Mouse (Mus musculus) lung, adult 2 months (tissue): Measurements from ENCODE around the gene Myo10. TPM values are rescaled to one million over a fixed set of nuclear protein-coding genes. Genes with fewer than 3 reads are reported as not detected.

ENCODE experiments used
- DNase-seq: peaks from one replicate; pipeline ENCODE4 v3.0.0; 2022
- H3K4me1 ChIP-seq: fragments of 200-500 bp; 2 replicates; pipeline ENCODE4 v1.6.1; 2011; ENCODE audit warnings: low read length; ENCODE audit not compliant: control insufficient read depth, insufficient read depth
- H3K4me3 ChIP-seq: fragments of 200-500 bp; replicated peaks from 2 replicates; pipeline ENCODE3; 2011; ENCODE audit warnings: low read depth, mild to moderate bottlenecking, control low read depth, low read length; ENCODE audit errors: extremely low read depth
- CTCF ChIP-seq: fragments of 200-500 bp; IDR thresholded peaks from 2 replicates; pipeline ENCODE4 v1.5.1; 2011; ENCODE audit warnings: mild to moderate bottlenecking, low read length, control low read depth; ENCODE audit not compliant: insufficient read depth
- POLR2A ChIP-seq: fragments of 200-500 bp; IDR thresholded peaks from 2 replicates; pipeline ENCODE4 v1.6.1; 2011; ENCODE audit warnings: low read depth, mild to moderate bottlenecking, control low read depth, low read length, borderline replicate concordance; ENCODE audit errors: extremely low read depth
- WGBS: fragments of 180-500 bp; shearing (Covaris S2); methylation state at CpG from one replicate; pipeline ENCODE4 v1.1.7; 2018; 5-methylcytosine and 5-hydroxymethylcytosine counted together
- polyA plus RNA-seq: library from polyadenylated mRNA; depleted of rRNA; stranded (reverse); fragments of >200 nt; gene quantifications from 2 replicates; pipeline ENCODE4 v1.2.3, GENCODE M21; 2012; rRNA removed

Myo10 gene
- polyA plus RNA-seq: 81.3 and 82.7 TPM in 2 replicates

DNA sequence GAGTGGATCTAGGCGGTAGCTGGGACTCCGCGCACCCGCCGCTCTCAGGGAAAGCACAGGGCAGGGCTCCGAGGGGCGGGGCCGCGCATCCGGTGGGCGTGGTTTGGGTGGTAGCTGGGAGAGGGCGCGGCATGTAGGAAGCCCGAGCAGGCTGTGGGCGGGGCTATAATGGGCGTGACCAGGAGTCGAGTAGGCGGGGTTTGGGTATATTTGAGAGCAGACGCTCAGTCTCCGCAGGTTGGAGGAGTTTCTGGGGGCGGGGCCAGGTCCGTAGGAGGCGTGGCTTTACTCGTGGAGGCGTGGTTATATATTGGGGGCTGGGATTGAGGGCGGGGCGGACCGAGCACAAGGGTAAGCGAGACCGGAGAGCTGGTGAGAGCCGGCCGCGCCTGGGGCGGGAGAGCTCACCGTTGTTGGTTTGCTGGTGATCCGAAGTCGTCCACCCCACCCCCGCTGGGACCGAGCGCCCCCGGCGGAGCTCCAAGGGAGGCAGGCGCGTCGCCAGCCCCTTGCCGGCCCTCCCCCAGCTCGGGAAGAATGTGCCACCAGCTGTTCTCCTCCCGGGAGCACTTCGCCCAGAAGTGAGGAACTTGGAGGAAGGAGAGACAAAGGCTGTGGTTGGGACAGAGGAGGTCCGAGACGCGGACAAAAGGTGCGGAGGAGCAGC, at the start of gene Myo10:
TSS of gene Myo10 (plus strand) at position 326 of the 667 bp plus-strand sequence.
- Histone ChIP-seq H3K4me3 (peak within 1 kb of the TSS; percentile 72), H3K4me1 (peaks cover 16% of the 10 kb centered on the region)
- under 1% methylated on average over 53 of the region's 53 CpGs for WGBS
- peak; percentile 100 for DNase-seq
- TF ChIP-seq POLR2A (peak; percentile 97), CTCF (no peak)

DNA sequence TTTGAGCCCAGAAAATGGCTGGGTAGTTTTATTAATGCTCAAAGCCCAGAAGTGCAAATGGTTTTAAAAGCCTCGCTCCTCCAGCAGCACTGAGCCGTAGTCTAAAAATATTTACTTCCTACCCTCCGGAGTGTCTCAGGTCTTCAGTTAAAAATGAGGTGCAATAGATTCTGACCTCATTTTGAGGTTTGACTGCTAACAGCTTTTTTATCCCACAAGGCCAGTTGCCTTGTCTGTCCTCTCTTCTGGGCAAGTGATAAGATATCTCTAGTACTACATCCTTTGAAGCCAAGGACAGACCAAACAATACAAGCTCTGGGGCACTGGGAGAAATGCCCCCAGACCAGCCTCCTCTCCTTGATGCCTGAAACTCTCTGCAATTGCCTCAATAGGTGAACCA, 49.2 kb upstream of the Myo10 start:
- H3K4me3 ChIP-seq: no peak overlapping the region
- H3K4me1 ChIP-seq: no peaks in the 10 kb centered on the region; the same call in 1 of the 2 replicates
- no peak for DNase-seq
- TF ChIP-seq CTCF: no peak
- no peak for TF ChIP-seq POLR2A
- 26% methylated on average over 3 of the region's 3 CpGs for WGBS

DNA sequence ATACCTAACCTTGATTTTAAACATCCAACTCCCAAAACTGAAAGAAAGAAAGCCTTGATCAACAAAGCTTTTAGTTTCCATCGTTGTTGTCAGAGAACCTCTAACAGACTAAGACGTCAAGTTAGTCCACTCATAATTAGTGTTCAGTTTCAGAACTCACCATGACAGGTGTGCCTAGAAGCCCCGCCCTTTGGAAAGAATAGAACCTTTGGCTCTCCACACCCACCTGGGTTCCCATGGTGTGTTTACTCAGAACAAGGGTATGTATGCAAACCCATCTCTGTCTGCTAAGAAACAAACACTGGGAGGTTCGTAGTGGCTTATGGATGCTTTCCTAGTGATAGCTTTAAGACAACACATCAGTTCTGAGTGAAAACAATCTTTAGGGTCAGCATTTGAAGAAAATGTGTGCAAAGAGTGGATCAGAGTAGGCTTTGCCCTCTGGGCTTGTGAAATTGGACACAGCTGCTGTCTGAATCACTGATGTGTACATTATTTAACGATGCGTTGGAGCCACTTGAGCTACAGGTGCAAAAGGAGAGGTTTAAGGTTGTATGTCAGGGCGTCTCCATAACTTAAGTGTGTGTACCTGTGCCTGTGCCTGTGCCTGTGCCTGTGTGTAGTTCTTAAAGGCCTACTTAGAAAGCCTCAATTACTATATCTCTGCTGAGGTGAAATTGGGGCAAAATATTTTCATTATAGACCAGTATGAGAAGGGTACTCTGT, 48.3 kb upstream of the Myo10 start:
- WGBS: 74% methylated on average over 7 of the region's 7 CpGs
- TF ChIP-seq CTCF (no peak), POLR2A (no peak)
- H3K4me3 ChIP-seq: no peak overlapping the region
- H3K4me1 ChIP-seq: no peaks in the 10 kb centered on the region; the same call in 1 of the 2 replicates
- DNase-seq: no peak

DNA sequence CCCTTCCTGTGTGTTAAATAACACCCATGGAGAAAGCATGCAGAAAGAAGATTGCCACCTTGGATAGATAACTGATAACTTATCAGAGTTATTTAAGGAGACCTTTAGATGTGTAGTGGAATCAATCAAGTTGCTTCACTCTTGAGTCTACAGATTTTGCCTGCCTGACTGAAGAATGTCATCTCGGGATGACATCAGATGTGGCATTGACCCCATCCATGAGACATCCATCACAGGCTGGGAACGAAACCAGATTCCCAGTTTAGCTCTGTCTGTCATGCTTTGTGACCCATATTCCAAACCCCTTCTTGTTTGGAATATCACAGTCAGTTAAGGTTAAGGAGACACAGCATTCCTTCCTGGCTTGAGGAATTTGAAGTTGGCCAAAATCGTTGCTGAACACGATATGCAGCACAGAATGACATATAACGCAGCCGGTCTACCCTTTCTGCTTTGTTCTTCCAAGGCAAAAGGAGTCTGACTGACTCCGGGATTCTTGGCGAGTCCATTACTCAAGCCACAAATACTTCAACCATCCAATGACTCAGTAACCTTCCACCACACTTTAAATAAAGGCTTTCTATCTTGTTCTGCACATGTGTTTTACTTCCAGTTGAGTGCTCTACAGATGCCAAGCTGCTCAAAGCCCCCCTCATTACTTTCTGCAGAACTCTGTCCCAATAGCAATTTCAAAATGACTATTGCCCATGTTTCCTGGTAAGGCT, 44.8 kb upstream of the Myo10 start:
- H3K4me3 ChIP-seq: no peak overlapping the region

DNA sequence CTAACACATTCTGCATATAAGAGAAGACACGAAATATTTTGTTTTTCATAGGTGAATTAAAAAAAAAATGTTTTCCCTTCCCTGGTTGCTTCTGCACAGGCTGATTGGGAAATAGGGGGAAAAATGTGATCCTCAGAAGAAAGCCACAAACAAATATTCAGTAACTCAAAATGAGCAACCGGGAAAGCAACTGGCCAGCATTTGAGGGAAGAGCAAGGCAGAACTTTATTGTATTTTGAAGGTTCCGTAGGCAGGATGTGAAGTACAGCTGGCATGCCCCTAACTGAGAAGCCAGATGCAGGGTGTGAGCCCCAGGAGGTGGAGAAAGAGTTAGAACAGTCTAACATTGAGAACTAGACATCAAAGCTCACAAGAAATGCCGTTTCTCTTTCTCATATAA, 44.0 kb upstream of the Myo10 start:
- no peak overlapping the region for H3K4me3 ChIP-seq
- no peak for TF ChIP-seq POLR2A
- no peak for TF ChIP-seq CTCF
- DNase-seq: no peak
- 78% methylated on average over 4 of the region's 4 CpGs for WGBS
- peaks cover 3% of the 10 kb centered on the region; the same call in 1 of the 2 replicates for H3K4me1 ChIP-seq

More for the DNA sequence above, 44.8 kb upstream of the Myo10 start:
- peaks cover 3% of the 10 kb centered on the region; the same call in 1 of the 2 replicates for H3K4me1 ChIP-seq
- TF ChIP-seq CTCF (no peak), POLR2A (no peak)
- DNase-seq: no peak
- WGBS: 56% methylated on average over 8 of the region's 8 CpGs

DNA sequence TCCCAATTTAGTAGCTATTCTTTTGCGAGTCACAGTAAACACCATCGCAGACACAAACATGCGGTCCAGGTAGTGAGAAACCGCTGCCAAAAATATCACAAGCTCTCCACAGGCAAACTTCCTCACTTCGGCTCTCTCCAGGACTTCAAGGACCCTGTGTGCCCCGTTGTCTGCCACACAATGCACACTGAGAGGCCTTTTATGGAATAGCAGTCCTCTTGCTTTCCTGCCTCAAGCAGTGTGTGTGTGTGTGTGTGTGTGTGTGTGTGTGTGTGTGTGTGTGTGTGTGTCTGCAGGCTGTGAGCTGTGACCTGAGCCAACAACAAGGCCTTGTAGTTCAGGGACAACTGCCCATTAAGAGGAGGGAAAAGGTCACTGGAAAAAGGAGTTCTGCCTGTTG, 41.6 kb upstream of the Myo10 start:
- TF ChIP-seq CTCF: no peak
- no peak for TF ChIP-seq POLR2A
- DNase-seq: peak; percentile 13
- peaks cover 3% of the 10 kb centered on the region; the same call in 1 of the 2 replicates for H3K4me1 ChIP-seq
- H3K4me3 ChIP-seq: no peak overlapping the region
- WGBS: 29% methylated on average over 6 of the region's 6 CpGs

DNA sequence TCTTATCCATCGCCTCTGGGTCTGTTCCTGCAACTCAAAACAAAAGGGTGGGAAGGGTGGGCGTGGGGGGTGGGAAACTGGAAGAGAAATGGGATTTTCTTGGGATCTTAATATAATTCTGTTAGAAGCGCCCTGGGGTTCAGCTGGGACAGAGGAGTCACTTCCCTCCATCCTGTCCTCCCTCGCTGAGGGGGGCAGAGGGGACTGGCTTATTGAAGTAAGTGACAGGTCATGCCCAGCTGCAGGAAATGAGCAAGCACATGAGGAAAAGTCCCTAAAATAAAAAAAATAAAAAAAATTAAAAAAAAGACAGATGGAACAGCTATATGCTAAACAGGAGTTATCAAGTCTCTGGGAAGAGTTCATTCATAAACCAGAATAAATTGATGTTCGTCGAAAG, 40.3 kb upstream of the Myo10 start:
- no peak for DNase-seq
- WGBS: 74% methylated on average over 6 of the region's 6 CpGs
- TF ChIP-seq CTCF (no peak), POLR2A (no peak)
- H3K4me3 ChIP-seq: no peak overlapping the region
- H3K4me1 ChIP-seq: peaks cover 3% of the 10 kb centered on the region; the same call in 1 of the 2 replicates

DNA sequence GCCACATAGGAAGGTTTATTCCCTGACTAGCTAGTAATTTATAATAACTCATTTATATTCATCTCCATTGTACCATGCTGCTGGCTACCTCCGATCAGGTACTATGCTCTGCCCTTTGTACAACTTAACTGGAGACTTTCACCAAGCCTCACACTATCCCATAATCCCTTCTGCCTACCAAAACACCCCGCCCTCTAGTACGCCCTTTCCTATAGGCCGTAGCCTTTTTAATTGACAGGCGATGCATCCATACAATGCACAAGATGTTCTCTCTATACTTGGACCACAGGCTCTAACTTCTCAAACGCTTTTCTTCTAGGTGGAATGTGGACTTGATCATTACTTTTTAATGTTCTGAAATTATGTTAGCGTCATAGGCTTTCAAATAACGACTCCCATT, 39.0 kb upstream of the Myo10 start:
- H3K4me3 ChIP-seq: no peak overlapping the region
- DNase-seq: no peak
- H3K4me1 ChIP-seq: peaks cover 3% of the 10 kb centered on the region; the same call in 1 of the 2 replicates
- WGBS: 95% methylated on average over 8 of the region's 8 CpGs
- TF ChIP-seq POLR2A (no peak), CTCF (no peak)

DNA sequence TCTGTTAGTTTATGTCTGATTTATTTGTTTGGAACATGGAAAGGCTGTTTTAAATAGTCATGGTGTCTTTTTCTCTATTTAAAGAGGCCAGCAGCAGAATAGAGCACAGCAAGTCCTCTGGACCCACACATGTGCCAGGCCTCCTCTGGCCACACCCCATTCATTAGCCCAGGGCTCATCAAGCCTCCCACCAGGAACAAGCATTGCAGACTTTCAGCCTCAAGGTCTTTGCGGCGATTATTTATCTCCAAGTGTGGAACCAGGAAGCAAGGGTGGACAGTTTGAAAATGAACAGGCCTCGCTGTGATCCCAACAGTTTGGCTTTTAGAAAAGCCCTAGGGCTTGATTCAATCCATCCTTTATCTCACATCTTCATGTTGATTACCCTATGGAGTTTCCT, 35.5 kb upstream of the Myo10 start:
- no peak for TF ChIP-seq POLR2A
- no peak for TF ChIP-seq CTCF

DNA sequence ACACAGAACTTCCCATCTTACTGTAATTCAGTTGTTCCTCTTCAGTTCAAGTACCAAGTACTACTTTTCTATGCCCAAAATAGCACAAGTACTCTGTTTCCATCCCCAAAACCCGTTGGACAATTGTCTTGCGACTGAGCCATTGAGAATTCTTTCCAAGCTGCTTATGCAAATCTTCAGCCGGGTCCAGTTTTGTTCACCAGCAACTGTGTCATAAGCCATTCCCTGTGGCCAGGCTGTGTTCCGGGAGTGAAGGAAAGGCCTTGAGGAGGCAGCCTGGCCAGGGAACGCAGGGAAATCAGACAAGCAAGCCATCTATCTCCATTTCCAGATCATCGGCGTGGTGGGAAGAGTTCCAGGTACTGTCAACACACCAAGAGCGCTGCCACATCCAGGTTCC, 34.4 kb upstream of the Myo10 start:
- TF ChIP-seq CTCF (no peak), POLR2A (no peak)
- 76% methylated on average over 8 of the region's 8 CpGs for WGBS
- Histone ChIP-seq H3K4me3 (no peak overlapping the region), H3K4me1 (peaks cover 3% of the 10 kb centered on the region)
- no peak for DNase-seq

More for the DNA sequence above, 35.5 kb upstream of the Myo10 start:
- Histone ChIP-seq H3K4me3 (no peak overlapping the region), H3K4me1 (peaks cover 1% of the 10 kb centered on the region)
- DNase-seq: no peak
- 42% methylated on average over 3 of the region's 3 CpGs for WGBS
